Mouse (Mus musculus) cerebellum, adult 9-10 months (tissue): ENCODE data around the gene Ubqln5.

Experiments
- DNase-seq: peaks from one replicate; pipeline ENCODE4 v3.0.0; 2022

The Ubqln5 gene

GRCm38 (mm10) chr7:104129726-104130125, at the start of gene Ubqln5:
TSS of gene Ubqln5 (minus strand) at chr7:104129826.
- no peak for DNase-seq

DNA sequence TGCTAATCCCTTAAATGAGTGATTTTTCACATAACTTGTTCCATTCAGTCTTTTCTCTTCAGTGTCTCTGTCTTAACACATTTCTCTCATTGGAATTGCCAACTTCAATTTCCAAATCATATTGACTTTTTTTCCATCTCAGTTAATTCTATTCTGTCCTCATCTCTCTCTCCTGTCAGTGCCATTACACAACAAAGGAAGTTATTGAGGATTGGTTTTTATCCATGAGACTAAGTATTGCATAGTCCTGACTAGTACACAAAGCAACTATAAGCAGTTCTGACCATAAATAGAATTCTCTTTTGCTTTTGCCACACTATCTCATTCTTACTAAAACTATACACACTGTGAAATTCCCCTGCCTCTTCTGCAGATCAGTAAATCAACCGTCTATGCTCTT, 49.4 kb upstream of the Ubqln5 start:
- DNase-seq: no peak

DNA sequence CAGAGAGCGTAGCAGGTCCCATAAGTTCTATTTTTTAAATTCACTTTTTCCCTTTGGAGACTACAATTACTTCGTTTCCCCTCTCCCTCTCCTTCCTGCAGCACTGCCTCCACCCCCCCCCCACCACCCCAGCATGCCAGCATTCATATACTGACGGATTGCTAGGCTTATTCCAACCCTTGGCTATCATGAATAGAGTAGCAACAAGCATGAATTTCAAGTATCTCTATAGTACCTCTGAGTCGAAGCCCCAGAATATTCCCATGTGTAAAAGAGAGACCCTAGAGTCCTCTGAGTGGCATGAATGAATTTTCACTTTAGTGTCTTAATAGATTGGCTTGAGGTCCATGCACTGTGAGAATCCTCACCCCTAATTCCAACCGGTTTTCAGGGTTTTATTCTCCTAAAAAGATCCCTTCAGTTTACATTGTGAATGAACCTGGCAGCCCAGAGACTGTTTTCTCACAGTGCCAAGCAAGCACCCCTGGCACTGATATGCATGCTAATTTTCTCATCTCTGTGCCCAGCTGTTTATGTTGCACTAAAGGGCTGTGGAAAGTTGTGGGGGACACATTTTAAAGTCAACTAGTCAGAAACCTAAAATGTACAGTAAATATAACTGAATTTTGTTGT, 48.9 kb upstream of the Ubqln5 start:
- DNase-seq: no peak

DNA sequence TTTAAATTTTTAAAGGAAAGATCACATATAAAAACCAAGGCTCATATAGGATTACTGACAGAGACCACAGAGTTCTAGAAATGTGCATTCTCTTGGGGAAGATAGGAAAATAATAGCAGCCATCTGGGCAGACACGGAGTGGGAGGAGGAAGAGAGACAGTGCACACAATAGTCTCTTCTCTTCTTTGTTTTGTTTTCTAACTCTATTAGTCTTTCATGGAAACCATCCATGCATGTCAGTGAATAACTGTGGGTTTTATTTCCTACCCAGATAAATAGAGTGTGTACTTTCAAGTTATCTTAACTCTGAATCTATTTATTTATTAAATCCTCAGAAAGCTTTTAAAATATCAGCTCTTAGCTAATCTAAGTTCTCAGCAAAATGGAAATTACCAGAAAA, 45.5 kb upstream of the Ubqln5 start:
- no peak for DNase-seq

DNA sequence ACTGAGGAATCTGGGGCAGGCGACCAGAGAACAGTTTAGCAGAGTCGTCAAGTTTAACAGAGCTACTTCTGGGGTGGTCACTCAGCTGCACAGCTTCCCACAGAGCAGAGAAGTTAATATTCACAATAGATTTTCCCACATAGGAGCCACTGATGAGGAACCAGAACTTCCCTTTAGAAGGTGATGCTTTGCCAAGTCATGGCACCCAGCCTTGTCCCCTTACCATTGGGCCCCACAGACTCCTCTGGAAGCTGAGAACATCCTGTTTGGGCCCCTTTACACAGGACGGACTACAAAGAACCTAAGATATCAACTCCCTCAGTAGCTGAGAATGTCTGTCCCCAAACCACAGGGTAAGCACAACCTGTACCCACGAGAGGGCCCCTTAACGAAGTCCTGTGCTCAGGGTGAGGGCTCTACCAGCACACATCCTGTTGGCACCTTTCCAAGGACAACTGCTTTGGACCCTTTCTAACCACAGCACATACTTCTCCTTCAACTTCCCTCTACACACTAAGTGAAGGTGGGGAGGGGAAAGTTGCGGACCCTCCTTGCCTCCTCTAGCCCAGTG, 40.1 kb upstream of the Ubqln5 start:
- DNase-seq: no peak

DNA sequence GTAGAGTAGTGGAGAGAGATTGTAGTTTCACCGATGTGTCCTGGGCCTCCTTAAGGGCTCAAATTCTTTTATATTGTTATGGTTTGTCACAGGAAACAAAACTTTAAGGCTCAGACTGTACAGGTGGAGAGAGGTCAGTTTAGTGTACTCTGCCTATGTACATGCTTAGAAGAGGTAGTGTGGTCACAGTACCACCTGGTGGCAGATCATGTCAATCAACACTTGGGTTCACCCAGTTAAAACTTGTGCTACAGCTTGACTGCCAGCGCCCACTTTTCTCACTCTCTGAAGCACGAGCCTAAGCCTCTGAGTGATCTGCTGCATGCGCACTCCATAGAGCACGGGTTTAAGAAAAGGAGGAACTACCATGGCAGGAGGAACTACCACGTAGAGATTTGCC, 37.5 kb upstream of the Ubqln5 start:
- DNase-seq: no peak

- DNase-seq: no peak
These were observed 20.8 kb upstream of the Ubqln5 start, which contains the start of gene Ubqlnl for GRCm38 (mm10) chr7:104150456-104150855. TSS of gene Ubqlnl (minus strand) at chr7:104150556.

GRCm38 (mm10) chr7:104143179-104143578, 13.6 kb upstream of the Ubqln5 start, which contains the start of gene Ubqln3:
TSS of gene Ubqln3 (minus strand) at chr7:104143279.
- DNase-seq: no peak

- DNase-seq: no peak
These were observed 7.7 kb upstream of the Ubqln5 start, which contains the start of gene Olfr643 for GRCm38 (mm10) chr7:104137305-104137704. TSS of gene Olfr643 (minus strand) at chr7:104137405.

GRCm38 (mm10) chr7:104104757-104104972, 25.0 kb downstream of the Ubqln5 start, which contains the start of gene Olfr646:
TSS of gene Olfr646 (plus strand) at chr7:104104873.
- no peak for DNase-seq

DNA sequence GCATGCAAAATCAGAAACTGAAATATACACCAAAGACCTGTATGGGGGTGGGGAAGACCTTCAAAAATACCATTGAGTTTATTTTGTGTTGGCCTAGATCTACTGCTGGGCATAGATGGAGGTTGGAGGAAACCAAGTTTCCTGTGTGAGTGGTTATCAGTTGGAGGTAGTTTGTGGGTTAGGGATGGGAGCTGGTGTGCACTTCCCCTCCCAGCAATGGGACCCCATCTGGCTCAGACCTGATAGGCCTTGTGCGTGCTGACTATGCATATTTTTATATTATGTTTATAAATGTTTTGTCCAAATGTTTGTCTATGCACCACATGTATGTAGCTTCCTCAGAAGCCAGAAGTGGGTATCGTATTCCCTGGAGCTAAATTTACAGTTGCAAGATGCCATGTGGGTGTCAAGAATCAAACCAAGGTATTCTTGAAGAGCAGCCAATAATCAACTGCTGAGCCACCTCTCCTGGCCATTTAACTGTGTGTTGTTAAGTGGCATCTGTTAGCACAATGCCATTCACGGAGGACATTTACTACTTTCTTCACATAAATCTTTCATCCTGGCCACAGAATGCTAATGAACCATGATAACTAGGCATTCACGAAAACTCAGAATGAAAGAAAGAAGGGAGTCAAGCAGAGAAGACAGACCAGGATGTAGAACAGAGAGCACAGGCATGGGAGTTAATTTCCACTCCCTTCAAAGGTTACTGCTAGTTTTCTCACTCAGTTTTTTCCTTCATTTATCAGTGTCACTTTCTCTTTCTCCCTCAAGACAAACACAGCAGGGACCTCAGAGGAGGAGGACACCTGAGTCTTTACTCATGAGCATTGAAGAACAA, 25.5 kb downstream of the Ubqln5 start:
- DNase-seq: no peak

GRCm38 (mm10) chr7:104085365-104085764, 44.3 kb downstream of the Ubqln5 start, which contains the start of gene Olfr645:
TSS of gene Olfr645 (minus strand) at chr7:104085465.
- no peak for DNase-seq
